Mouse (Mus musculus): ENCODE results near the gene Eprs. TPM values are rescaled to one million over a fixed set of nuclear protein-coding genes. Genes with fewer than 3 reads are reported as not detected.

Eprs gene
- total RNA-seq, 2 experiments from 2014 or later = 93.5 to 108 TPM

DNA sequence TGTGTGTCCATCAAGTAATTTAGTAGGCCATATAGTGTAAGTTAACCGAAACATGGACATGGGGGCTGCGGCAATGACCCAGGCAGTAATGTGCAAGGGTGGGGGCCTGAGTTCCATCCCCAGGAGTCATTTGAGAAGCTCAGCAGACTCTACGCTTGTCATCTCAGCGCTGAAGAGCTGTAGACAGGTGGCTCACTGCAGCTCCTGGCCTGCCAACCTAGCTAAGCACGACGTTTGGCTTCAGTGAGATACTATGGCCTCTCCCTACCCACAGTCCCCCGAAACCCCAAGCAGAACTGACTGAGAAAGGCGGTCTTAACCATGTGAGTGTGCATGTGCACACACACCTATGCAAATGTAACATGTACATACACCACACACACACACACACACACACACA is 88.2 kb downstream of the Eprs start:
- DNase-seq = no peak

DNA sequence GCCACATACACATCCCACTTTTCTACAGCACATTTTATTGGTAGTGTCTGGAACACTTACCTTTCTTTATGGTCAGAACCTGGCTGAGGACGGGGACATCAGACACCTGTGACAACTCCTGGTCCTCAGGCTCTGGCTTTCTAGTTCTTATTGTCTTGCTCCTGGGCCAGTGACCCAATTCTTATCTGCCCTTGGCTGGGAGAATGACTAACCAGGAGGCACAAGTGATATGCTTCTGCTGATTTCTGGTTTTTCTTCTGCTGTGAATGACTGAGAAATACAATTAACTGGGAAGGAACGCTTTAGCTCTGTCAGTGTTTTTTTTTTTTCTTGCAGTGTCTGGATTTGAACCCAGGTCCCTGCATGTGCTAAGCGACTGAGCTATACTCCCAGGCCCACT is 88.7 kb downstream of the Eprs start:
- no peak for DNase-seq

DNA sequence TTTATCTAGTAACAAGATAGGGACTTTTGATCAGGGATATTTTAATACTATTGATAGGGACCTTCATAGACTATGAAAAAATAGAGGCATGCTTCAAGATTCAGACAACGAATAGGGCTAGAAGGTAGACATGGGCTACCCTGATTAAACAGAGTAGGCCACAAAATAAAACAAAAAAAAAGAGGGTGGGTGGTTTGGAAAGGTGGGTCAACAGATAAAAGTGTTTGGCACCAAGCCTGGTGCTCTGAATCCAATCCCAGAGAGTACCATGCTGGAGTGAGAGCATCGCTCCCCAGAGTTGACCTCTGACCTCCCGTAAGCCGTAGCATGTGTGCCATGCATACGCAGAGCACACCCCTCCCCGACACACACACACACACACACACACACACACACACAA is 89.6 kb downstream of the Eprs start:
- no peak for DNase-seq

DNA sequence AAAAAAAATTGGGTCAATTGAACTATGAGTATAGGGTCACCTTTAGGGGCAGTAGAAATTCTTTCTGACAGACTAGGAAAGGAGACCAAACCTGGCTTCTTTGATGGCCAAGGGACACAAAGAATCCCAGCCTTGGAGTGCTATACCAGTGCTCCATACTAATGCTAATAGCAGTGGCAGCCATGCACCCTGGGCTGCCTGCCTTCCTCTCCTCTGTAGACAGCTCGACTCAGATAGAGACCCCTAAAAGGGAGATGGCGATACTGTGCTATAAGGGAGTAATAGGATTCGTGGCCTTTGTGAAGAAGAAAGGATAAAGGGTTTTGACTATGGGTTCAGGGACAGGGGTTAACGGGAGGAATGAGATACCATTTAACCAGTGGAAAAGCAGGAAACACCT is 91.3 kb downstream of the Eprs start:
- DNase-seq = no peak

DNA sequence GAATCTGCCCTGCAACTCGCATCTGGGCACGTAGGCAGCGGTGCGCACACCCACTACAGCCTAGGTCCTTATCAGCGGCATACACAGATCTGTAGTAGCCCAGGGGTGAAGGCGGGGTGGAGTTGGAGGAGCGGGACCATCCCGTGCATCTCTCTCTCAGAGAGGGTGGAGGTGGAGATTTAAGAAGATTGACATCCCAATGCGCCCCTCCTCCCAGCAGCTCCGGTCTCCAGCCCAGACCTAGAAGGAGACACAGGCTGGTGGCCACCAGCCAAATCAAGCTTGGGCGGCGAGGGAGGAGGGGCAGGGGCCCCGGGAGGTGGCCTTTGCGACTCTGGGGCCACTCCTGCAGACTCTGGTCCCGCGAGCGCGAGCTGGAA is 91.7 kb downstream of the Eprs start, which contains the start of gene Slc30a10:
Gene Slc30a10 (plus strand): TSS at position 274 of the 380 bp plus-strand sequence.
- peak; percentile 30 for DNase-seq

DNA sequence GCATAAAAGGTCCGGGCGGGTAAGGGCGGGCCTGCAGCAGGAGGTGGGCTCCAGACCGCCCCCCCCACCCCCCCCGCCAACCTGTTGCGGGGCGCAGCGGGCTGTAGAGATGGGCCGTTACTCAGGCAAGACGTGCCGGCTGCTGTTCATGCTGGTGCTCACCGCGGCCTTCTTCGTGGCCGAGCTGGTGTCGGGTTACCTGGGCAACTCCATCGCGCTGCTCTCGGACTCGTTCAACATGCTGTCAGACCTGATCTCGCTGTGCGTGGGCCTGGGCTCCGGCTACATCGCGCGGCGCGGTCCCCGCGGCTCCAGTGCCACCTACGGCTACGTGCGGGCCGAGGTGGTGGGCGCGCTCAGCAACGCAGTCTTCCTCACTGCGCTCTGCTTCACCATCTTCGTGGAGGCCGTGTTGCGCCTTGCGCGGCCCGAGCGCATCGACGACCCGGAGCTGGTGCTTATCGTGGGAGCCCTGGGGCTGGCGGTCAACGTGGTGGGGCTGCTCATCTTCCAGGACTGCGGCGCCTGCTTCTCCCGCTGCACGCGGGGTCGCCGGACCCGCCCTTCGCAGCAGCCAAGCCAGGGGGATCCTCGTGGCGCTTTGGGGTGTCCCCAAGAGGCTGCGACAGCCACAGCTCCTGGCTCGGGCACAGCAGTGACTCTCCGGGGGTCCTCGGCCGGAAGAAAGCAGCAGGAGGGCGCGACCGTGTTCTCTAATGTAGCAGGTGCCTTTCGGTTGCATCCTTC is 92.3 kb downstream of the Eprs start:
- peak; percentile 31 for DNase-seq

DNA sequence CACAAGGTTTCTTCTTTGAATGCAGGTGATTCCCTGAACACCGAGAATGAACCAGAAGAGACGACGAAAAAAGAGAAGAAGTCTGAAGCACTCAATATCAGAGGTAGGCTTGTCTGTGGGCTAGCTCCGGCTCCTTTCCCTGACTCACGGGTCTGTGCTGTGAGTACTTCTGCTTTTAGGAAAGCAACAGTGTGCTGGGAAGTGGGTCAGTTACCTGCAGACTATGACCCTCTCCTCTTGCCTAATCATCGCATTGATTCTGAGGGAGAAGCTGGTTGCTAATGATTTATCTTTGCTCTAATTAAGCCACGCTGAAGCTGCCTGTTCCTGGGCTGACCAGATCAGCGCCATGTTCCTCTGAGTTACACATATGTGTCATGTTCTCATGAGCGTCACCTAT is 93.5 kb downstream of the Eprs start:
- no peak for DNase-seq

DNA sequence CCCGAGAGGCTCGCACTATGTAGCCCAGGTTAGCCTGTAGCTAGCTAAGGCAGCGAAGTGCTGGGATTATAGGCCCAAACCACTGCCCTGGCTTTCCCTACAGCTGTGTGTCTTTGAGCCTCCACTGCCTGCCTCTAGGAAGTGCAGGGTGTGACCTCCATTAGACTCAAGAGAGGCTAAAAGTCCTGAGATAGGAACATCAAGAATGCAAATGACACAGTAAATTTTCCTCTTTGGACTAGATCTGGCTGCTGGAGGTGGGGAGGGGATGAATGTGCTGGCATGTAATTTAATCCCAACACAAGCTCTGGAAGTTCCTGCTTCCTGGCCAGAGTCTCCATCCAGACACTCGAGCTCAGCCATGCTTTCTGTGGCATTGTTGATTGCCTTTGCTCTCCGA is 97.3 kb downstream of the Eprs start:
- no peak for DNase-seq

DNA sequence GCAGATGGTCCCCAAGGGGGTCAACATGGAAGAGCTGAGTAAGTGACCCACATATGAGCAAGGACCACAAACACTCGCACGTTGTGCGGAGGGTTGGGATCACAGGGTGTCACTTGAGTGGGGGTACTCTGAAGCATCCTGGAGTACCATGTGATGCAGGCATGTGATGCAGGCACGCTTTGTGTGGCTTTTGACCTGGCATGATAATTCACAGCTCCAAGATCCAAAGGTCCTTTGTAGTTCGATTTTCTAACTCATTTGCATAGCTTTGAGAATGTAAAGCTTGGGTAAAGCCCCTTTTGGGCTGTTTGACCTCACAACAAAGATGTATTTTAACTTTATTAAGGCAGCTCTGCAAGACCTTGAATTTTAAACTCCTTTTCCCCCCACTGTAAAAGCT is 100.0 kb downstream of the Eprs start:
- no peak for DNase-seq

DNA sequence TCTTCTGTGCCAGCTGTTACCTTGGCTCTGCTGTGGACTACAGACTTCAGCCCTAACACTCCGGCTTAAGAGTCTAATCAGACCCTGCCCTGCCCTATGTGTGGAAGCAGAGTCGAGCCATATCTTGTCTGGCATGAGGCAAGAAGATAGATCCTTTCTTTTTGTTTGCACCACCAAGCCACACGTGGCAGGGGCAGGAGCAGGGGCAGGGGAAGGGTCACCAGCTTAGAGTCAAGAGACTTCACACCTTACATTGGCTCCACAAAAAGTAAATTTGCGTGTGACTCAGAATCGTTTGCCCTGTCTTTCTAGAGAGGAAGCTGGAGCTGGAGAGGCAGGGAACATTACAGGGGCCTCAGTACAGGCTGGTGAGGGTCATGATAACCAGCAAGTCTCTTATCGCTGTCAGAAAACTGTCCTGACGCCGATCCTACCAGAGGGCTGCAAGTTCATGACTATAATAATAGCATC is 106.7 kb downstream of the Eprs start:
- no peak for DNase-seq

DNA sequence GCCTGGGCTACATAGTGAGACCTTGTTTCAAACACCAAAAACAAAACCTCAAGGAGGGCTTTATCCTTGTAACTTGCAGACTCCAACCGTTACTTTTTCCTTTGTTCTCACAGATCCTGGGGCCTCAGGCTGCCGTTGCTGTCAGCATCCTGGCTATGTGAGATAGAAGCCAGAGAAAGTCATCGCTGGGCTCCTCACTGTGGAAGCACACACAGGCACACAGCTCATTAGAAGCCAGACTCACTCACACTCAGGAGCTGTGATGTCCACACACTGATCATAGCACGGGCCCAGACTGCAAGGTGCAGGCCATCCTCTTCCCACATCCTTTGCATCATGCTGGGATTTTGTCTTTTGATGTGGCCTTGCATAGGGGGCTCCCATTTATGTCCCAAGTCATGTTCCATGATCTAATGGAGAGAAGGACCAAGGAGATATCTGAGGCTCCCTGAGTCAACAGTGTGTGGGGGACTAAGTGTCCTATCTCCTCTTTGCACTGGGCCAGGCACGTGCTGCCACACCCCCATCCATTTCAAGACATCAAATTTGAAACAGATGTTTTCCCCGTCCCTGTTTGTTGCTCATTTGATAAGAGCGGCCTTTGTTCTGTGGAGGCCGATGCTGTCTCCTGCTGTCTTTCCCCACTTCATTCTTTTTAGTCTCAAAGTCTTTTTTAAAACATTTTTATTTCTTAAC is 109.3 kb downstream of the Eprs start:
- DNase-seq = no peak

DNA sequence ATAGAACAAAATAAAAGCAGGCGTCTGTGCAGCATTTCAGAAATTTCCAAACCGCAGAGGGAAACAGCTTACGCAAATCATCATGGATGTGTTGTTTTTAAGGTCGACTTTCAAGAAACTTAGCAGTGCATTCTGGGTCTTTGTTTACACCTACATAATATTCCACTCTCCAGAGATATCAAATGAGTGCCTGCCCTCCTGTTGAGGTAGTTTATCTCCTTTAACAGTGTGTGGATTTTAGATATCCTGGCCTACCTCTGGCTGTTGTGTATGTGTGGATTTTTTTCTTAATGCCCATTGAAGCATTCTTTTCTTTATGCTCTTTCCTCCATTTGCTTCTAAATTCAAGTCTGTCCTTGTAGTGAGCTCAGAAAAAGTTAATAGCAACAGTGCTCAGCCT is 109.9 kb downstream of the Eprs start:
- DNase-seq = no peak

DNA sequence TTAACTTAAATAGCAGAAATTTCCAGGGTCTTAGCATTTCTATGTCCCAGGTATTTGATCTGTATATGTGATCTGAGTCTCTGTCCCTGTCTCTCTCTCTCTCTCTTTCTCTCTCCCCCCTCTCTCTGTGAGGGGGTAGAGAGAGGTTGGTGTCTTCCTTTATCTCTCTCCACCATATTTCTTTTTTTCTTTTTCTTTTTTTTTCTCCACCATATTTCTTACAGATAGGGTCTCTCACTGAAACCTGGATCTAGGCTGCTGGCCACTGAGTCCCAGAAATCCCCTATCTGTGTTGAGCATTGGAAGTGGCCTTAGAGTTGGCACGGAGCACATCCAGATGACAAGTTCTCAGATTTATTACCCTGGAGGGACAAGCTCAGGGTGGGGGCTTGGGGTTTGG is 110.6 kb downstream of the Eprs start:
- no peak for DNase-seq

Small RNA genes within 50 kb of the gene (microRNA-seq; reads per million reads assigned to microRNA genes)
- gene Mir194-1 (4.6 reads per million, percentile 3 among the genes with 10 or more reads in this experiment), gene Mir215 (3.7 reads per million)

Other genes starting within 250 kb of the Eprs start
- gene Rab3gap2, start 158.9 kb upstream of the Eprs start, total RNA-seq (2021) = 10 to 100 TPM; 31.9 to 36.3 TPM
- gene Iars2, start 33.6 kb upstream of the Eprs start, total RNA-seq (2021) = 100 to 1,000 TPM; 103 to 111 TPM
- 10 to 100 TPM; 64.5 to 71.2 TPM for gene Bpnt1, start 30.9 kb upstream of the Eprs start, total RNA-seq (2021)
- 1 to 10 TPM; 1.1 to 2.4 TPM for gene Slc30a10, start 91.8 kb downstream of the Eprs start, total RNA-seq (2021)